Comparison of ENCODE assay signal across 18 mouse cellular contexts in the genomic region with DNA sequence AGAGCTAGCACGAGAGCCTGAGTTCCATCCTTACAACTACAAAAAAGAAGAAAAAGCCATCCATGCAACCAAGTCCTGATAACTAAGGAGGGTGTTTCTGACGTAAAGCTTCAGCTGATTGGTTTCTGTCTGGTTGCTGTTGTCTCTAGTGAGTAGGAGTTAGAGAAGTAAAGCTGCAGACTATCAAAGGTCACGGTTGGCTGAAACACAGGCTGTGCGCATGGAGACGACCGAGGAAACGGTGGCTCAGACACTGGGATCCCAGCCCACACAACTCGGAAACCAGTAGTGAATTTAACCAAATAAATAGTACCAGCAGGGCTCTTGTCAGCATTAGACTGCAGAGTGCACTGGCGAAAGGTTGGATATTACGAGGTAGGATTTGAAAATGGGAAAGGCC. TPM values are rescaled to one million over a fixed set of nuclear protein-coding genes. Genes with fewer than 3 reads are reported as not detected.
DNase-seq lines count a peak whose midpoint lies in the region; ATAC-seq lines count a peak whose summit lies in the region.
"Had no signal": no experiment of that assay in that cellular context is flagged by ENCODE, and none has a peak within 500 bp of the region (broad histone marks: within the 10 kb centered on the region; RNA-seq: fewer than 3 reads in every experiment).

No protein-coding gene starts in this region.

- 0 out of 2 replicates have a peak overlapping the region, but pooled peaks have one; percentile 36 for H3K27ac ChIP-seq in embryonic facial prominence, embryonic 12.5 days
- no peak overlapping the region for H3K27ac ChIP-seq in embryonic facial prominence, embryonic 10.5 days (replicated peaks)
- H3K27ac ChIP-seq in kidney, embryonic 15.5 days: peak overlapping the region; percentile 25; the same call in 1 of the 2 replicates
- H3K27ac ChIP-seq in liver, embryonic 16.5 days (ENCODE audit: low read length): peak overlapping the region; percentile 69; the same call in 1 of the 2 replicates
- H3K27ac ChIP-seq: forebrain, embryonic 12.5 days; heart, adult 2 months; hindbrain, embryonic 10.5 days; hindbrain, embryonic 14.5 days had no signal

- no peak overlapping the region for H3K9ac ChIP-seq in embryonic facial prominence, embryonic 12.5 days
- no peak overlapping the region for H3K9ac ChIP-seq in kidney, embryonic 15.5 days
- no peak overlapping the region for H3K9ac ChIP-seq in liver, embryonic 16.5 days (ENCODE audit: low read depth, low read length)
- H3K9ac ChIP-seq: forebrain, embryonic 12.5 days; heart, embryonic 12.5 days; hindbrain, embryonic 14.5 days had no signal

- WGBS in embryonic facial prominence, embryonic 12.5 days: 76% methylated on average over 10 of the region's 10 CpGs
- WGBS in embryonic facial prominence, embryonic 10.5 days: 85% methylated on average over 10 of the region's 10 CpGs
- 43% methylated on average over 10 of the region's 10 CpGs for WGBS in kidney, embryonic 15.5 days
- WGBS in liver, embryonic 16.5 days (ENCODE audit: insufficient replicate concordance): 66% methylated on average over 10 of the region's 10 CpGs

- DNase-seq in embryonic facial prominence, embryonic 10.5 days (ENCODE audit: low spot score): no peak
- no peak for DNase-seq in kidney, postnatal 36 days
- no peak for DNase-seq in liver
- DNase-seq in layer of hippocampus, postnatal 36 days: no peak
- DNase-seq: adrenal gland, adult 2 months; adrenal gland, postnatal 36 days; cerebellum, adult 2 months; cerebellum, postnatal 10 days; gastrocnemius, postnatal 10 days; heart, adult 2 months had no signal

- no peak overlapping the region for H3K4me2 ChIP-seq in embryonic facial prominence, embryonic 12.5 days (replicated peaks)
- no peak overlapping the region for H3K4me2 ChIP-seq in kidney, embryonic 15.5 days
- H3K4me2 ChIP-seq in liver, embryonic 16.5 days (ENCODE audit: low read depth, low read length): no peak overlapping the region
- H3K4me2 ChIP-seq: forebrain, embryonic 12.5 days; heart, embryonic 12.5 days; hindbrain, embryonic 14.5 days had no signal

- no peaks in the 10 kb centered on the region for H3K27me3 ChIP-seq in embryonic facial prominence, embryonic 12.5 days
- no peaks in the 10 kb centered on the region for H3K27me3 ChIP-seq in embryonic facial prominence, embryonic 10.5 days (replicated peaks; ENCODE audit: low read depth, poor library complexity, severe bottlenecking)
- no peaks in the 10 kb centered on the region for H3K27me3 ChIP-seq in kidney, embryonic 15.5 days
- no peaks in the 10 kb centered on the region for H3K27me3 ChIP-seq in liver, embryonic 16.5 days (ENCODE audit: control insufficient read depth, insufficient read depth, low read depth, low read length)
- H3K27me3 ChIP-seq: forebrain, embryonic 12.5 days; heart, embryonic 12.5 days had no signal

- H3K9me3 ChIP-seq in embryonic facial prominence, embryonic 12.5 days: no peaks in the 10 kb centered on the region
- no peaks in the 10 kb centered on the region for H3K9me3 ChIP-seq in embryonic facial prominence, embryonic 10.5 days
- H3K9me3 ChIP-seq in kidney, embryonic 15.5 days (replicated peaks): no peaks in the 10 kb centered on the region
- no peaks in the 10 kb centered on the region for H3K9me3 ChIP-seq in liver, embryonic 16.5 days (replicated peaks; ENCODE audit: control insufficient read depth, low read length)
- H3K9me3 ChIP-seq: forebrain, embryonic 12.5 days; heart, embryonic 12.5 days; hindbrain, embryonic 10.5 days had no signal

- H3K4me3 ChIP-seq in embryonic facial prominence, embryonic 12.5 days: no peak overlapping the region
- H3K4me3 ChIP-seq in embryonic facial prominence, embryonic 10.5 days: no peak overlapping the region
- no peak overlapping the region for H3K4me3 ChIP-seq in kidney, embryonic 15.5 days (replicated peaks)
- no peak overlapping the region for H3K4me3 ChIP-seq in liver, embryonic 16.5 days (ENCODE audit: low read depth, low read length)
- H3K4me3 ChIP-seq: forebrain, embryonic 12.5 days; heart, adult 2 months; heart, embryonic 12.5 days; hindbrain, embryonic 10.5 days had no signal

- H3K36me3 ChIP-seq in embryonic facial prominence, embryonic 12.5 days: peaks cover 8% of the 10 kb centered on the region; the same call in 1 of the 2 replicates
- H3K36me3 ChIP-seq in embryonic facial prominence, embryonic 10.5 days (replicated peaks): peaks cover 29% of the 10 kb centered on the region
- H3K36me3 ChIP-seq in kidney, embryonic 15.5 days: peaks cover 14% of the 10 kb centered on the region
- H3K36me3 ChIP-seq in liver, embryonic 16.5 days (ENCODE audit: control insufficient read depth, insufficient read depth): peaks cover 6% of the 10 kb centered on the region; the same call in 1 of the 2 replicates

- no peak for ATAC-seq in embryonic facial prominence, embryonic 12.5 days (ENCODE audit: insufficient number of reproducible peaks, insufficient read depth, low FRiP score, low TSS enrichment)
- 0 out of 2 replicates have a peak, but pooled peaks have one; percentile 44 for ATAC-seq in kidney, embryonic 15.5 days (replicated peaks; ENCODE audit: low FRiP score)
- ATAC-seq in liver, embryonic 16.5 days (ENCODE audit: low read depth): peak; percentile 55; the same call in 1 of the 2 replicates
- ATAC-seq: forebrain, embryonic 16.5 days had no signal

- peaks cover 28% of the 10 kb centered on the region for H3K4me1 ChIP-seq in embryonic facial prominence, embryonic 12.5 days
- peaks cover 21% of the 10 kb centered on the region for H3K4me1 ChIP-seq in embryonic facial prominence, embryonic 10.5 days
- H3K4me1 ChIP-seq in kidney, embryonic 15.5 days: peaks cover 32% of the 10 kb centered on the region
- peaks cover 3% of the 10 kb centered on the region for H3K4me1 ChIP-seq in liver, embryonic 16.5 days (ENCODE audit: control insufficient read depth, low read depth, low read length)

RNA-seq across cellular contexts. Expression of gene Anxa2, which starts 18.2 kb away (rescaled TPM):
- 636 and 644 TPM in 2 replicates for polyA plus RNA-seq in embryonic facial prominence, embryonic 12.5 days (2016; fragmentation: Nextera tagmentation; extraction: Ambion mirVana)
- polyA plus RNA-seq in embryonic facial prominence, embryonic 10.5 days (2016; fragmentation: Nextera tagmentation; extraction: Ambion mirVana): 112 and 145 TPM in 2 replicates
- polyA plus RNA-seq in kidney, embryonic 15.5 days (2015; fragmentation: Nextera tagmentation; extraction: Ambion mirVana): 567 and 614 TPM in 2 replicates
- 185 and 198 TPM in 2 replicates for polyA plus RNA-seq in liver, embryonic 16.5 days (2015; fragmentation: Nextera tagmentation; extraction: Ambion mirVana)
- 10 to 100 TPM in 1 of 2 experiments, 1 to 10 TPM in 1; 6.1 to 10.9 TPM for total RNA-seq in layer of hippocampus, postnatal 36 days (2021)

RNA-seq across cellular contexts. Expression of gene Ice2, which starts 37.5 kb away (rescaled TPM):
- polyA plus RNA-seq in embryonic facial prominence, embryonic 12.5 days (2016; fragmentation: Nextera tagmentation; extraction: Ambion mirVana): 24.2 and 27.2 TPM in 2 replicates
- 22.5 and 23.0 TPM in 2 replicates for polyA plus RNA-seq in embryonic facial prominence, embryonic 10.5 days (2016; fragmentation: Nextera tagmentation; extraction: Ambion mirVana)
- 21.3 and 23.4 TPM in 2 replicates for polyA plus RNA-seq in kidney, embryonic 15.5 days (2015; fragmentation: Nextera tagmentation; extraction: Ambion mirVana)
- 5.9 and 6.1 TPM in 2 replicates for polyA plus RNA-seq in liver, embryonic 16.5 days (2015; fragmentation: Nextera tagmentation; extraction: Ambion mirVana)
- 10 to 100 TPM; 13.6 to 14.4 TPM for total RNA-seq in layer of hippocampus, postnatal 36 days (2021)
